Mouse (Mus musculus) kidney, embryonic 14.5 days (tissue): ENCODE results near the gene Cfap61. TPM values are rescaled to one million over a fixed set of nuclear protein-coding genes. Genes with fewer than 3 reads are reported as not detected.
A peak's percentile ranks its signal among the peaks of the same experiment; 100 is the strongest.

Experiments
- ATAC-seq: fragments of 200-750 bp; cut with Nextera tagmentation; 2 replicates; pipeline ENCODE4 v1.8.0; 2017; ENCODE audit warnings: moderate number of reproducible peaks, mild to moderate bottlenecking, moderate TSS enrichment, moderate library complexity; ENCODE audit not compliant: low FRiP score, low TSS enrichment
- H3K27ac ChIP-seq: fragments of 300-500 bp; sonication (generic); 2 replicates; pipeline ENCODE4 v1.5.1; 2014; ENCODE audit warnings: low read depth, mild to moderate bottlenecking, low read length, moderate library complexity, mixed read lengths
- H3K27me3 ChIP-seq: fragments of 300-500 bp; sonication (generic); 2 replicates; pipeline ENCODE4 v1.6.1; 2014; ENCODE audit warnings: mild to moderate bottlenecking, low read length; ENCODE audit not compliant: control insufficient read depth, insufficient read depth
- H3K36me3 ChIP-seq: fragments of 300-500 bp; sonication (generic); 2 replicates; pipeline ENCODE4 v1.6.1; 2014; ENCODE audit warnings: low read length, mixed read lengths; ENCODE audit not compliant: control insufficient read depth, insufficient read depth
- H3K4me1 ChIP-seq: fragments of 300-500 bp; sonication (generic); 2 replicates; pipeline ENCODE4 v1.6.1; 2014; ENCODE audit warnings: low read length, mixed read lengths; ENCODE audit not compliant: control insufficient read depth, insufficient read depth
- H3K4me2 ChIP-seq: fragments of 300-500 bp; sonication (generic); replicated peaks from 2 replicates; pipeline ENCODE4 v1.6.1; 2014; ENCODE audit warnings: low read depth, mild to moderate bottlenecking, low read length
- H3K4me3 ChIP-seq: fragments of 300-500 bp; sonication (generic); 2 replicates; pipeline ENCODE4 v1.5.1; 2014; ENCODE audit warnings: mild to moderate bottlenecking, low read length
- H3K9ac ChIP-seq: fragments of 300-500 bp; sonication (generic); 2 replicates; pipeline ENCODE4 v1.6.1; 2014; ENCODE audit warnings: low read depth, mild to moderate bottlenecking, low read length, moderate library complexity
- H3K9me3 ChIP-seq: fragments of 300-500 bp; sonication (generic); 2 replicates; pipeline ENCODE4 v1.6.1; 2016; ENCODE audit warnings: low read length; ENCODE audit not compliant: control insufficient read depth
- WGBS: fragments of 180-500 bp; shearing (Covaris S2); extraction: QIAGEN DNeasy Blood & Tissue Kit; methylation state at CpG from one replicate; pipeline ENCODE4 v1.1.7; 2014; 5-methylcytosine and 5-hydroxymethylcytosine counted together
- polyA plus RNA-seq: library from polyadenylated mRNA; unstranded; fragments of >200 nt; fragmentation: Nextera tagmentation; extraction: Ambion mirVana; gene quantifications from 2 replicates; pipeline ENCODE4 v1.2.1, GENCODE M21; 2014

The Cfap61 gene
- polyA plus RNA-seq, 1 experiment from 2014 or later = 0.49 TPM

DNA sequence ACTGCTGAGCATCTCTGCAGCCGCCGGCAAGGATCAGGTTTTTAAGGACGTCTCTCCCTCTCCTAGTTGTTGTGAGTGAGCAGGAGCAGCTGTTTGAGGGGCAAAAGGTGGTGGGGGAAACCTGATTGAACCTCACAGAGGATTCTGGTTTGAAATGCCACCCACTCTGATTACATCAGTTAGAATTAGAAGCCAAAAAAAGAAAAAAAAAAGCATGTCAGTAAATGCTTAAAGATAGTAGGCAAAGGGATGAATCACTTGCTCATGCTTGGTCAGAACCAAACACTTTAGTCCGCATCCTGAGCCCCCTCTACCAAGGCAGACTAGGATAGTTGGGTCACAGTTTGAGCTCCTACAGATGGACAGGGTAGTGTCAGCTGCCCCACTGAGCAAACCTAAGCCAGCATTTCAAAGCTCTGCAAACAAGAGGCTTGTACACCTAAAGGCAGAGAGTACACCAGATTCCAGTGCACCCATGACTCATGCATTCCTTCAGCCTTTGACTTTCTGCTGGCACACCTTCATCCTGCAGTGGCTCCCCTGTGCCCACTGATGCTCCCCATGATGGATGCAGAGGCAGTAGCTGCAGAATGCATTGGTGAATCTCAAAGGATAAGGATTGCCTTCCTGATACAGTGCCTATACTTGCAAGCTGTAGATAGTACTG, 312.0 kb downstream of the Cfap61 start:
- no peak for ATAC-seq
- WGBS = 50% methylated on average over 4 of the region's 4 CpGs

DNA sequence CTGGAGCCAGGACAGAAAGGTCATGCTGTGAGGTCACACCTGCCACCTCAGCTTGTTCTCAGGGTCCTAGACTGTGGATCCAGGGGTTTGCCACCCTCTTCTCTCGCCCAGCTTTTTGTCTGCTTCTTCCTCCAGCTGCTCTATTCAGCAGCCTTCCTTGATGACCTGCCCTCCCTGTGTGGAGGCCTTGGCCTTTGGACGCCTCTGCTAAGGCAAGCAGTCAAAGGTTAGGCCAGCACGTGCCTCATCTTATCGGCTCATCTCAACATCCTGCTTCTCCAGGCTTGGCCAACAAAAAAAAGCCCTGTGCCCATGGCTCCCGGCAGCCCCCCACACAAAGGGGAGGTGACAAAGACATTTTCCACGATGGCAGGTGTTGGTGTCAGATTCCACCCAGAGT, 313.0 kb downstream of the Cfap61 start:
- 0 out of 2 replicates have a peak, but pooled peaks have one; percentile 3 for ATAC-seq
- Histone ChIP-seq H3K4me1 (peaks cover 5% of the 10 kb centered on the region; the same call in 1 of the 2 replicates), H3K4me3 (no peak overlapping the region), H3K36me3 (no peaks in the 10 kb centered on the region), H3K4me2 (no peak overlapping the region), H3K27ac (no peak overlapping the region), H3K9ac (no peak overlapping the region), H3K9me3 (no peaks in the 10 kb centered on the region), H3K27me3 (no peaks in the 10 kb centered on the region)
- WGBS = 18% methylated on average over 6 of the region's 6 CpGs

More for the DNA sequence above, 312.0 kb downstream of the Cfap61 start:
- Histone ChIP-seq H3K4me3 (no peak overlapping the region), H3K9me3 (no peaks in the 10 kb centered on the region), H3K36me3 (no peaks in the 10 kb centered on the region), H3K27me3 (no peaks in the 10 kb centered on the region), H3K27ac (no peak overlapping the region), H3K9ac (no peak overlapping the region), H3K4me1 (peaks cover 5% of the 10 kb centered on the region; the same call in 1 of the 2 replicates), H3K4me2 (no peak overlapping the region)

DNA sequence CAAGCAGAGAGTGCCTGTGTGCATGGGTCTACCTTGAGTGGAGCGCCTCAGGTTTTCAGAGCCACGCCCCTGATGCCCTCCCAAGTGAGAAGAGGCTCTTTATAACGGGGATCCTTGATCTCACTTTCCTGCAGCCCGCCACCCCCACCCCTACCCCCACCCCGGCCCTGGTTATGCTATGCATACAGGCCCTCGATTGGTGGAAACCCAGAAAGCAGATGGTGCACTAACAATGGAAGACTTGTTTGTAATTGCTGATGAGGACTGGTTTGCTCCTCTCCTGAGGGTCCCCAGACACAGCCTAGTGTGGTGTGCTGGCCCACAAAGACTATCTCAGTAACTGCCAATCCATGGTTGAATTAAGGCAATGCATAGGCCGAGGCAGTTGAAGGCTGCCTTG, 314.4 kb downstream of the Cfap61 start:
- WGBS = 87% methylated on average over 7 of the region's 7 CpGs
- Histone ChIP-seq H3K27me3 (no peaks in the 10 kb centered on the region), H3K9ac (no peak overlapping the region), H3K4me3 (no peak overlapping the region), H3K27ac (no peak overlapping the region), H3K4me2 (no peak overlapping the region), H3K9me3 (no peaks in the 10 kb centered on the region), H3K4me1 (peaks cover 5% of the 10 kb centered on the region; the same call in 1 of the 2 replicates), H3K36me3 (no peaks in the 10 kb centered on the region)
- ATAC-seq = no peak

DNA sequence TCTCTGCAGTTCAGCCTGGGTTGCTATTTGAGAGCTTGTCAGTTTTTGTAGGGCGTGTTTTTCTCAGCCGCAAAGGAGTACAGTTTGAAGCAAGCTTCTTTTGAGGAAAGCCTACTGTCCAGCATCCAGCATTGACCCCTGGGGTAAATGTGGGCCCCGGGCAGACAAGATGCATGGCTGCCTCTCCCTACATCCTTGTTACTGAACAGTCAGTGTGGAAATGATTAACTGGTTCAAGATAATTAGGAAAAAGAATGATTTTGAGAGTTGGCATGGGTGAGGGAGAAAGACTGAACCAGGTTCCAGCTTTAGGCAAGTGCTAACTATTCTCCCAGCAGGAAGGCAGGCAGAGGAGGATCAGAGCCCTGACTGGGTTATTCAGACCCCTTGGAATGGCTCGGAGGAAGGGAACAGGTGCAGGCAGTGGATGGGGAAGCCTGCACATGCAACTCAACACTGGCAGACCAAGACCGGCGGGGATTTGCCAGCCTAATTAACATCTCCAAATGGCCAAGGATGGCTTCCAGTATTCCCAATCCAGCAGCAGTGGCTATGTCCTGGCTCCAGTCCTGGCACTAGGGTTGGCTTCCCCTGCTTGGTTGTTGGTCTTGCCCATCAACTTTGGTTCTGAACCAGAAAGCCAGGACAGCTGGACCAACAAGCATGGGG, 315.8 kb downstream of the Cfap61 start:
- Histone ChIP-seq H3K36me3 (no peaks in the 10 kb centered on the region), H3K9ac (no peak overlapping the region), H3K9me3 (no peaks in the 10 kb centered on the region), H3K27ac (no peak overlapping the region), H3K27me3 (no peaks in the 10 kb centered on the region), H3K4me1 (peaks cover 5% of the 10 kb centered on the region; the same call in 1 of the 2 replicates), H3K4me2 (no peak overlapping the region), H3K4me3 (no peak overlapping the region)
- ATAC-seq = no peak
- 75% methylated on average over 6 of the region's 6 CpGs for WGBS

DNA sequence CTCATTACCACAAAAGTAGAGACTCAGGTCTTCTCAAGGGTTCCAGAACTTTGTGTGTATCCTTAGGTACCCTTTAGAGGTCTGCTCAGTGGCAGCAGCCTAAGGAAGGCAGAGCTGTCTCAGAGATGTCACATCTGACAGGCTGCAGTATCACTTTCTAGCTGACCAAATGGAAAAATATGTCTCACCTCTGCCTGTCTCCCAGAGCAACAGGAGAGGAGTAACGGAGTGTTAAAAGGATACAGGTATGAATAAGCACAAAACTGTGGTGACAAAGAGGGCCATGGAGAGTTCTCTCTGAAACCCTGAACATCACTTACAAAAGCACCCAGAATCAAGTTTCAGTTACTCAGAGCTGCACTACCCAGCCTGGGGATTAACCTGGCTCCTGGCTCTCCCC, 319.8 kb downstream of the Cfap61 start:
- no peak overlapping the region for H3K27ac ChIP-seq
- no peaks in the 10 kb centered on the region for H3K27me3 ChIP-seq
- H3K36me3 ChIP-seq = no peaks in the 10 kb centered on the region
- no peak overlapping the region for H3K4me3 ChIP-seq
- no peak for ATAC-seq
- no peaks in the 10 kb centered on the region for H3K4me1 ChIP-seq
- H3K4me2 ChIP-seq = no peak overlapping the region
- H3K9ac ChIP-seq = no peak overlapping the region
- H3K9me3 ChIP-seq = no peaks in the 10 kb centered on the region
- WGBS = 93% methylated on average over 1 of the region's 1 CpGs

DNA sequence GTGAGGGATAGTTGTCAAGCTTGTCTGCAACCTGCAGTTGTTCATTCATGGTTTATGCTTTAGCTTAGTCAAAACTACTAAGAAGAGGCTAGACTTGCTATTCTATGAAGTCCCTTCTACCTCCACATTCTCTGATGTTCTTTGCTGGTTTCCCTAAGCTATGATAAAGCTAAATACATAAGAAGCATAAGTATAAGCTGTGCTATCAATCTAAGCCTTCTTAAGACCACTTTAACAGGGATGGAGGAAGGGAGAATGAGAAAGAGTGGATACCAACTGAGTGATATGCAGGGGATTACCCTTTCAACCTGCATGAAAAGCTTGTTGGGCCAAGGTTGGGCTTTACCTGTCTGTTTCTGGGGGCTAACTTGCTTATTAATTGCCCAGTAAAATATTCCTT, 321.1 kb downstream of the Cfap61 start:
- Histone ChIP-seq H3K9ac (no peak overlapping the region), H3K4me3 (no peak overlapping the region), H3K27me3 (no peaks in the 10 kb centered on the region), H3K27ac (no peak overlapping the region), H3K9me3 (no peaks in the 10 kb centered on the region), H3K36me3 (no peaks in the 10 kb centered on the region), H3K4me2 (no peak overlapping the region), H3K4me1 (no peaks in the 10 kb centered on the region)
- no peak for ATAC-seq

DNA sequence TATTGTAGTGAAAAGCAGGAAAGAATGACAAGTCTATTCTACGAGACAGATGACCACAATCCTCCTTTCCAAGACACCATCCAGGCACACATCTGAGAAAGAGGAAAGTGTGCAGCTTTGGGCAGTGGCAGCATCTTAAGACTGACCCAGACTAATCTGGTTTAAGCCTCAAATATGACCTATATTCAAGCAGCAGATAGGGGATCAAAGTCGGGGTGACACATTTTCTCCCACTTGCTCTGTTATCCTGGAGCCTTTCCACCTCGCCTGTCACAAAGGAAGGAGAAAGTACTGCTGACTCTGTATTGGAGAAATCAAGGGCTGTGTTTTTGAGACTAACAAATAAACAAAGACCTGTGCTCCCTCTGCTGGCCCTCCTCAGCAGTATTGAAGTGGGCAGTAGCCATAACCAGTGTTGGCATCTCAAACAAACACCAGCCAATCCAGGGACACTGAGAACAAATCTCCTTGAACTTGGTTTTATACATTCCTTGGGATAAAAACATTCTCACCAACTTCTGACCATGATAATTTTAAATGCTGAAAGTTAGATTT, 321.8 kb downstream of the Cfap61 start:
- WGBS = 69% methylated on average over 3 of the region's 3 CpGs
- H3K4me2 ChIP-seq = no peak overlapping the region
- no peaks in the 10 kb centered on the region for H3K9me3 ChIP-seq

DNA sequence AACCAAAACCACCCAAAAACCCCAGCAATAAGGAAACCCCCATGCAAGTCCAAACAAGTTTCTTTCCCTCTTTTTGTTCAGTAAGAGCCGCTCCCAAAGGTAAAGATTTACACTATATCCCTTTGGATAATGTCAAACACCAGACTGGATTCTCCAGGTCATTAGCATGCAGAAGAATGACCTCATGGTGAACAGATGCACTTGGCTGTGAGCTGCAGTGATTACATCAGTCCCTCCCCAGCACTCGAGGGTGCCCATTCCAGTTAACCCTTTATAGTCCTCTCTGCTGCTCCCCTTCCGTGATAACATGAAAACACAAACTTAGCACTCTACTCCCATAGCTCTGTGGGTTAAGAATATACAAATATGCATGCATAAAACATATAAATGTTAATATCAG, 322.5 kb downstream of the Cfap61 start:
- Histone ChIP-seq H3K4me1 (no peaks in the 10 kb centered on the region), H3K9me3 (no peaks in the 10 kb centered on the region), H3K27me3 (no peaks in the 10 kb centered on the region), H3K36me3 (no peaks in the 10 kb centered on the region), H3K4me3 (no peak overlapping the region), H3K4me2 (no peak overlapping the region), H3K27ac (no peak overlapping the region), H3K9ac (no peak overlapping the region)
- WGBS = 50% methylated on average over 3 of the region's 3 CpGs
- no peak; the same call in 1 of the 2 replicates for ATAC-seq

More for the DNA sequence above, 321.8 kb downstream of the Cfap61 start:
- Histone ChIP-seq H3K27me3 (no peaks in the 10 kb centered on the region), H3K36me3 (no peaks in the 10 kb centered on the region), H3K9ac (no peak overlapping the region), H3K4me3 (no peak overlapping the region), H3K4me1 (no peaks in the 10 kb centered on the region), H3K27ac (no peak overlapping the region)
- ATAC-seq = no peak

DNA sequence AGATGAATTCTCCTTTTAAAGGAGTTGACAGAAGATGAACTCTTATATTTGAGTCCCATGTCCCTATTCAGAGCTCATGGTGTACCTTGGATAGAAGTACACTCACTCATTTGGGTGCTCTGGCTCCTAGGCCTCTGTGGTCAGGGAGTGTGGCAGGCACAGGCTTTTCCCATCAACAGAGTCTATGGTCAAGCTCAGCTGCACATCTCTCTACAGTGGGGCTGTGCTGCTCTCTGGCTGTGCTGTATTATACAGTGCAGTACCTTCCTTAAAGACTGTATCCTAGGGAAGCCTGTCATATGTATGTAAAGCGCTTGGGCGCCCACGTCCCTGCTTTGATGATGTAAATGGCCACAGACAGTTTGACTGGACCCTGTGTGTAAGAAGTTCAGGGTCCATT, 323.0 kb downstream of the Cfap61 start:
- Histone ChIP-seq H3K9ac (no peak overlapping the region), H3K27ac (no peak overlapping the region), H3K36me3 (no peaks in the 10 kb centered on the region), H3K4me3 (no peak overlapping the region), H3K4me2 (no peak overlapping the region), H3K4me1 (no peaks in the 10 kb centered on the region), H3K9me3 (no peaks in the 10 kb centered on the region), H3K27me3 (no peaks in the 10 kb centered on the region)
- no peak for ATAC-seq
- 85% methylated on average over 3 of the region's 3 CpGs for WGBS
